Mouse (Mus musculus): Measurements from ENCODE around the gene Ugt1a7c. TPM values are rescaled to one million over a fixed set of nuclear protein-coding genes. Genes with fewer than 3 reads are reported as not detected.
"Not testable (repeated sequence)": the region's sequence is repeated elsewhere in the genome, so short reads cannot be mapped to it uniquely, and the experiment has no call there.

Gene Ugt1a7c
- polyA plus RNA-seq, 1 experiment from 2014 or later = 1.2 TPM

DNA sequence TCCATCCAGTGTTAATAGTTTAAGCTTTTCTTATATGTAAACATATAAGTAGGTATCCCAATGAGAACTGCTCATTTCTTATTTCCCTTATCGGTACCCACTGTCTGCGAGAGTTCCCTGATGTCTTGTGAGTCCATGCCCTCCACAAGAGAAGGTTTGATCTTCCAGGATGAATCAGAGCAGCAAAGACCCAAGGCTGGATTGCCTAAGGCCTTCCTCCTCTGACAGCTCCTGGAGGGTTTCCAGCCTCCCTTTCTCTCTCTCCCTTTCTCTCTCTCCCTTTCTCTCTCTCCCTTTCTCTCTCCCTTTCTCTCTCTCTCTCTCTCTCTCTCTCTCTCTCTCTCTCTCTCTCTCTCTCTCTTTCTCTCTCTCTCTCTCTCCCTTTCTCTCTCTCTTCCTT, 34.2 kb downstream of the Ugt1a7c start:
- not testable (repeated sequence) for H3K9ac ChIP-seq; H3K9me3 ChIP-seq (replicated peaks); ATAC-seq; H3K36me3 ChIP-seq; H3K4me1 ChIP-seq; H3K4me2 ChIP-seq; H3K4me3 ChIP-seq; H3K27me3 ChIP-seq (replicated peaks); H3K27ac ChIP-seq
- 64% methylated on average over 2 of the region's 2 CpGs for WGBS (ENCODE audit: insufficient replicate concordance)

DNA sequence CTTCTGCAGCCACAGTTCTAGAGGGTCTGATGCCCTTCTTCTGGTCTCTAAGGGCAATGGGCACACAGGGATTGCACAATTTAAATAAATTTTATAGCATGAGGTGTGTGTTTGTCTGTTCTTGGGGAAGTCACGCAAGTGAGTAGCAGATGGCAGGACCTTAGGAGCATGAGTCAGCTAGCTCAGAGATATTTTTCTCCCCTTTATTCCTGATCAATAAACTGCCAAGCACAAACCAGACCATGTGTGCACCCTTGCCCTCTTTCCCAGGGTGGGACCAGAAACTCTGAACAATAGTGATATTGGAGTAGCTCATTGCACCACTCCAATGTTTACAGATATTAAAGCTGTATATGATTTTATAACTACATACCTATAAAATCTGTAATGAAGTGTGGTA, 35.4 kb downstream of the Ugt1a7c start:
- ATAC-seq; H3K4me3 ChIP-seq; H3K27me3 ChIP-seq (replicated peaks); H3K9ac ChIP-seq; H3K4me1 ChIP-seq; H3K4me2 ChIP-seq; H3K27ac ChIP-seq; H3K36me3 ChIP-seq; H3K9me3 ChIP-seq (replicated peaks): not testable (repeated sequence)
- WGBS (ENCODE audit: insufficient replicate concordance) = 74% methylated on average over 1 of the region's 1 CpGs

GRCm38 (mm10) chr1:88133908-88134456, 39.1 kb downstream of the Ugt1a7c start:
- 33% methylated on average over 3 of the region's 3 CpGs for WGBS (ENCODE audit: insufficient replicate concordance)
- no peak for ATAC-seq
- Histone ChIP-seq H3K27me3 (replicated peaks) (0 out of 2 replicates have a peak, but pooled peaks cover 5% of the 10 kb centered on the region), H3K27ac (no peak overlapping the region), H3K36me3 (no peaks in the 10 kb centered on the region), H3K4me2 (no peak overlapping the region), H3K4me1 (no peaks in the 10 kb centered on the region), H3K9me3 (replicated peaks) (no peaks in the 10 kb centered on the region), H3K9ac (no peak overlapping the region), H3K4me3 (no peak overlapping the region)

DNA sequence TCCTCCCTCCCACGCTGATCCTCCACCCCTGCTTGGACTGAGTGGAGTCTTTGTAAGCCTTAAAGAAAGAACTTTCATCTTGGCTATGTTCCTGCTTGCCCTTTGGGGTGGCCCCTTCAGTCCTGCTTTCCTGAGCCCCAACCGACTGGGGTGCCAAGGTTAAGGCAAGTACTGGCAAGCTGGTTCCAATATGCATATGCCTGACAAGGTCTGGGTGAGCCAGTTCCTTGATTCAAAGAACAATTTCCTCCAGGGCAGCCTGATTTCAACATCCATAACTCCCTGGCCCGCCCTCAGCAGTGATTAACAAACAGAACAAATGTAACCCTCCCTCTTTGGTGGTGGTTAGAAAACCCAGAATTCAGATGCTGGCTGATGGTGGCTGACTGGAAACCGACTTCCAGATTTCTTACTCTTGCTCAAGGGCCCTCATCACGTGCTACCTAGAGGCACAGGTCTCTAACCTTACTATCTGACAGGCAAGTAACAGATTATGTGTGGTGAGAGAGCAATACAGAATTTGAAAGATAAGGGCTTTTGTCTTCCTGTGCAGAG, 39.7 kb downstream of the Ugt1a7c start, which contains the start of gene Ugt1a6a:
Gene Ugt1a6a, plus strand, starts transcription at position 353 of the 555 bp plus-strand sequence.
- H3K9ac ChIP-seq; H3K4me1 ChIP-seq; H3K4me2 ChIP-seq; H3K27me3 ChIP-seq (replicated peaks); H3K36me3 ChIP-seq; H3K4me3 ChIP-seq; H3K9me3 ChIP-seq (replicated peaks); H3K27ac ChIP-seq; ATAC-seq: not testable (repeated sequence)
- 27% methylated on average over 5 of the region's 5 CpGs for WGBS (ENCODE audit: insufficient replicate concordance)

GRCm38 (mm10) chr1:88135229-88135904, 40.5 kb downstream of the Ugt1a7c start:
- not testable (repeated sequence) for ATAC-seq; H3K9ac ChIP-seq; H3K9me3 ChIP-seq (replicated peaks); H3K4me2 ChIP-seq; H3K27me3 ChIP-seq (replicated peaks); H3K4me3 ChIP-seq; H3K36me3 ChIP-seq; H3K4me1 ChIP-seq; H3K27ac ChIP-seq
- WGBS (ENCODE audit: insufficient replicate concordance) = 64% methylated on average over 5 of the region's 6 CpGs

DNA sequence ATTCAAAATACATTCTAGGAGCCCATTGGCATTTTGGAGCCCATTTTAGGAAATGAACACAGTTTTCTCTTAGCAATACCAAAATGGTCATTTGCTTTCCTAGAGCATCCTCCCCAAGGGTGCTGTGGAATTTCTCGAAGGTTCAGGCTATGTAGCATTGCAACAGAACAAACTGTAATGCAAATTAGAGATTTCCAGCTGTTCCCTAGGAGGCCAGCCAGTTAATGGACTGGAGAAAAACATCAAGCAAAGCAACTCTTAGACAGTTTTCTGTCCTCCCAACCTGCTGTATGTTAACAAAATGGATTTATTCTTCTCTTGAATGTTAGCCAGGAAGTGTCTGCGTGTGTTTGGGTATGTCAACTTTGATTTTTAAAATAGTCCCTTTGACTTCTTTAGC, 41.8 kb downstream of the Ugt1a7c start:
- no peak overlapping the region for H3K27ac ChIP-seq

GRCm38 (mm10) chr1:88137264-88137663, 42.4 kb downstream of the Ugt1a7c start:
- Histone ChIP-seq H3K4me3 (no peak overlapping the region), H3K36me3 (no peaks in the 10 kb centered on the region), H3K4me1 (peaks cover 6% of the 10 kb centered on the region; the same call in 1 of the 2 replicates), H3K9ac (no peak overlapping the region), H3K9me3 (replicated peaks) (no peaks in the 10 kb centered on the region), H3K27me3 (replicated peaks) (0 out of 2 replicates have a peak, but pooled peaks cover 5% of the 10 kb centered on the region), H3K27ac (no peak overlapping the region), H3K4me2 (no peak overlapping the region)
- no peak for ATAC-seq
- WGBS (ENCODE audit: insufficient replicate concordance) = 66% methylated on average over 3 of the region's 3 CpGs

More for the DNA sequence above, 41.8 kb downstream of the Ugt1a7c start:
- no peak overlapping the region for H3K4me2 ChIP-seq
- 0 out of 2 replicates have a peak, but pooled peaks cover 5% of the 10 kb centered on the region for H3K27me3 ChIP-seq (replicated peaks)
- peaks cover 6% of the 10 kb centered on the region; the same call in 1 of the 2 replicates for H3K4me1 ChIP-seq
- WGBS (ENCODE audit: insufficient replicate concordance) = 67% methylated on average over 2 of the region's 2 CpGs
- no peaks in the 10 kb centered on the region for H3K36me3 ChIP-seq
- H3K9me3 ChIP-seq (replicated peaks) = no peaks in the 10 kb centered on the region
- H3K4me3 ChIP-seq = no peak overlapping the region
- no peak overlapping the region for H3K9ac ChIP-seq
- no peak for ATAC-seq

DNA sequence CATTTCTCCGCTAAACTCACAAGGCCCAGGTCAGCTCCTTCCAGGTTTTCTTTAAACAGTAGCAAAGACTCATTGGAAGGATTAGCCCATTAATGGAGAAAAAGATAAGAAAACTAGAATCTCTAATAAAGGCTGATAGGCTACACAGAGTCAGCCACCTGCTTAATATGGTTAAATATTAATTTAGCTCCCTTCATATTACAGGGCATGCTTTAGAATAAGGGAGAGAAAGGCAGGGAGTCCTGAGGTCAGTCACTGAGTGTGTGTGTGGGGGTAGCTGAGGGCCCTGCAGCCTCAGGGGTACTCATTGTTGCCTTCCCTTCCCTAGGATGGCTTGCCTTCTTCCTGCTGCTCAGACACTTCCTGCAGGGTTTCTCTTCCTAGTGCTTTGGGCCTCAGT, 43.3 kb downstream of the Ugt1a7c start:
- 90% methylated on average over 1 of the region's 1 CpGs for WGBS (ENCODE audit: insufficient replicate concordance)
- peaks cover 6% of the 10 kb centered on the region; the same call in 1 of the 2 replicates for H3K4me1 ChIP-seq
- 0 out of 2 replicates have a peak, but pooled peaks cover 5% of the 10 kb centered on the region for H3K27me3 ChIP-seq (replicated peaks)
- H3K9ac ChIP-seq = no peak overlapping the region
- no peak overlapping the region for H3K4me3 ChIP-seq
- no peak for ATAC-seq
- H3K9me3 ChIP-seq (replicated peaks) = no peaks in the 10 kb centered on the region
- no peak overlapping the region for H3K27ac ChIP-seq
- no peaks in the 10 kb centered on the region for H3K36me3 ChIP-seq
- H3K4me2 ChIP-seq = no peak overlapping the region

GRCm38 (mm10) chr1:88140492-88140891, 45.6 kb downstream of the Ugt1a7c start:
- H3K27me3 ChIP-seq (replicated peaks); H3K36me3 ChIP-seq; H3K9me3 ChIP-seq (replicated peaks); H3K4me1 ChIP-seq; H3K9ac ChIP-seq; H3K4me2 ChIP-seq; H3K27ac ChIP-seq; H3K4me3 ChIP-seq: not testable (repeated sequence)
- peak; percentile 97 for ATAC-seq
- 41% methylated on average over 1 of the region's 1 CpGs for WGBS (ENCODE audit: insufficient replicate concordance)

GRCm38 (mm10) chr1:88143966-88144675, 49.3 kb downstream of the Ugt1a7c start:
- H3K27ac ChIP-seq; ATAC-seq; H3K4me3 ChIP-seq; H3K4me1 ChIP-seq; H3K9ac ChIP-seq; H3K27me3 ChIP-seq (replicated peaks); H3K9me3 ChIP-seq (replicated peaks); H3K4me2 ChIP-seq; H3K36me3 ChIP-seq: not testable (repeated sequence)
- WGBS (ENCODE audit: insufficient replicate concordance) = 2% methylated on average over 5 of the region's 5 CpGs

DNA sequence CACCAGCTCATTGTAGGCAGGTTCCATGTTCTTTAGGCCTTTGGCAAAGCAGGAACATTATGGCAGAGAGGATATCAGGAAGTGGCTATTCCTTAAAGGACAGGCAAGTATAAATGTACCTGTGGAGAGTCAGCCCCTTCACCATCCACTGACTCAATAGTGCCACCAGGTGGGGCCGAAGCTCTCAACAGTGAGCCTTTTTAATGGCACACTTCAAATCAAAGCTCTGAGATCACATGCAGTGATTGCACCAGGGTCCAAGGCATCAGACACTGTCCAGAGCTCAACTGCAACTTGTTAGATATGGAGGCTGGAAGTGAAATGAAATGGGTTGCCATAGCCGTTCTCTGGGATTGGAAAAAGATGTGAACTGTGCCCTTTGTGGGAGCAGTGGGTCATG, 50.4 kb downstream of the Ugt1a7c start:
- H3K4me3 ChIP-seq; ATAC-seq; H3K9me3 ChIP-seq (replicated peaks); H3K36me3 ChIP-seq; H3K27ac ChIP-seq; H3K4me2 ChIP-seq; H3K4me1 ChIP-seq; H3K27me3 ChIP-seq (replicated peaks); H3K9ac ChIP-seq: not testable (repeated sequence)
- WGBS (ENCODE audit: insufficient replicate concordance) = 55% methylated on average over 2 of the region's 2 CpGs

- H3K4me2 ChIP-seq; H3K9me3 ChIP-seq (replicated peaks); H3K4me3 ChIP-seq; H3K27me3 ChIP-seq (replicated peaks); H3K36me3 ChIP-seq; H3K4me1 ChIP-seq; H3K9ac ChIP-seq; H3K27ac ChIP-seq: not testable (repeated sequence)
- 0 out of 2 replicates have a peak, but pooled peaks have one; percentile 46 for ATAC-seq
- 58% methylated on average over 2 of the region's 2 CpGs for WGBS (ENCODE audit: insufficient replicate concordance)
Measured at GRCm38 (mm10) chr1:88150133-88150532, 55.3 kb downstream of the Ugt1a7c start.

All from liver, embryonic 12.5 days (tissue).